Mouse (Mus musculus) kidney, postnatal 25 days (tissue): ENCODE results near the gene Smg1.

Source experiments
- DNase-seq, 2 experiments: peaks; one replicate each; pipeline ENCODE4 v3.0.0; 2021; ENCODE audit warnings: mixed read lengths in 2 of 2

Smg1 gene

GRCm38 (mm10) chr7:118103462-118104379 is 139.7 kb downstream of the Smg1 start:
- DNase-seq, result no peak

- peak; percentile 12 to 49 for DNase-seq
These were observed 140.6 kb downstream of the Smg1 start for GRCm38 (mm10) chr7:118102678-118103461.

GRCm38 (mm10) chr7:118102231-118102630 is 141.2 kb downstream of the Smg1 start:
- DNase-seq, result peak in 1 of 2 experiments; percentile 43

- DNase-seq, result no peak
These were observed 145.9 kb downstream of the Smg1 start for GRCm38 (mm10) chr7:118097615-118098014.
